Mouse (Mus musculus) urinary bladder, postnatal 25 days (tissue): ENCODE results near the gene Lsp1.

Source experiments
- DNase-seq: peaks from one replicate; pipeline ENCODE4 v3.0.0; 2022; ENCODE audit warnings: low spot score

Lsp1 gene

GRCm38 (mm10) chr7:142539828-142540227, 79.2 kb downstream of the Lsp1 start:
- DNase-seq: no peak

DNA sequence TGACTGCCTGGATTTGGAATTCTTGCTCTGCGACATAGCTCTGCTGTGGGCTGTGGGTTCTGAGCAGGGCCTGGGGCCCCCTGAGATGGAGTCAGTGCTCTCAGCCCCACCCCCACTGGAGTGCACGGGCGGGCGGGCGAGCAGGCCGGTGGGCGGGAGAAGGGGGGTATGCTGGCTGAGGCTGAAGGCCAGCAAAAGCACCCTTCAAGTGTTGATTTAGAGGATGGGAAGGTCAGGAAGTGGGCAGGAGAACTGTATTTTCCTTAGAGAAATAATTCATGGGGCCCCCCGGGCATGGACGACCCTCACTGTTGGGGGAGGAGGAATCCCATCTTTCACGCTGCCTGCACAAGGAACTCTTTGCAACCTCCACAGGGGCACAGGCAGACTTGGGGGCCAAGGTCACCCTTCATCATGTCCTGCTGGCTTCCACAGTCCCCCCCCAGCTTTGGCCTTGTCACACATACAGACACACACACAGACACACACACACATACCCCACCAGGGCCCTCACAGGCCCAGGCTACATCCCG, 82.2 kb downstream of the Lsp1 start:
- DNase-seq: no peak
